Mouse (Mus musculus) lung, postnatal 0 days (tissue): ENCODE measurements around the gene Dtnbp1.

Source experiments
- CTCF ChIP-seq: IDR thresholded peaks from 2 replicates; pipeline ENCODE4 v1.5.1; 2016; ENCODE audit warnings: antibody characterized with exemption, mild to moderate bottlenecking
- EP300 ChIP-seq: IDR thresholded peaks from 2 replicates; pipeline ENCODE4 v1.6.1; 2016; ENCODE audit warnings: antibody characterized with exemption, mild to moderate bottlenecking, control low read depth

- no peak for TF ChIP-seq EP300
- TF ChIP-seq CTCF, result peak; percentile 78
Measured at GRCm38 (mm10) chr13:45008150-45008549, 6.2 kb upstream of the Dtnbp1 start.
